Mouse (Mus musculus) kidney, adult 2 months (tissue): ENCODE measurements around the gene Vwce.

Experiments
- CTCF ChIP-seq: fragments of 200-500 bp; conservative IDR thresholded peaks from 2 replicates; pipeline ENCODE4 v1.5.1; 2011; ENCODE audit warnings: low read depth, mild to moderate bottlenecking, control low read depth, low read length, moderate library complexity, mixed read lengths; ENCODE audit not compliant: insufficient read depth, insufficient read length
- POLR2A ChIP-seq: fragments of 200-500 bp; IDR thresholded peaks from one replicate; pipeline ENCODE4 v1.6.1; 2011; ENCODE audit warnings: low read depth, low read length, control low read depth

GRCm38 (mm10) chr19:10709360-10710087 lies 75.5 kb downstream of the Vwce start:
- TF ChIP-seq CTCF (peak; percentile 98), POLR2A (no peak)
